22 mouse cellular contexts compared by ENCODE assay signal in the genomic region with DNA sequence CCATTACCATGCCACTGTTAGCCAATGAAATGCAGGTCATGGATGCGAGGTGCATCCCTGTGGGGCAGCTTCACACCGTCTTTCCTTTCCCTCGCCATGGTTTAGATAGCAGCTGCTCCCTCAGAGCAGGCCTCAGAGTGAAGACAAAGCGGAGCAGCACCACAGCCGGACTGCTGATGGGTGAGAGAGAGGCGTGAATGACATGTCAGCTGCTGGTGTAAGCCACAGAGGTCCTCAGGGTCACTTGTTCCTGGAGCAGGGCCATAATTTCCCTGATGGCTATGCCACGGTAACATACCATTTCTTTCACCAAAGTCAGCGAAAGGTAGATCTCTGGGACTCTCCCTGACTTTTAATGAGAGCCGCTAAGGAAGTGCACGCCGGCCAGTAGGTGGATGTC. TPM values are rescaled to one million over a fixed set of nuclear protein-coding genes. Genes with fewer than 3 reads are reported as not detected.
A peak's percentile ranks its signal among the peaks of the same experiment; 100 is the strongest.
DNase-seq lines count a peak whose midpoint lies in the region; ATAC-seq lines count a peak whose summit lies in the region.
"Had no signal": no experiment of that assay in that cellular context is flagged by ENCODE, and none has a peak within 500 bp of the region (broad histone marks: within the 10 kb centered on the region; RNA-seq: fewer than 3 reads in every experiment).

No protein-coding gene starts in this region.

- no peaks in the 10 kb centered on the region for H3K9me3 ChIP-seq in hindbrain, embryonic 14.5 days (ENCODE audit: control insufficient read depth, low read length)
- no peaks in the 10 kb centered on the region for H3K9me3 ChIP-seq in forebrain, embryonic 16.5 days (ENCODE audit: control insufficient read depth, low read length)
- H3K9me3 ChIP-seq: forebrain, embryonic 10.5 days; limb, embryonic 13.5 days; liver, embryonic 12.5 days; midbrain, embryonic 10.5 days had no signal

- no peak overlapping the region for H3K4me2 ChIP-seq in hindbrain, embryonic 14.5 days (replicated peaks)
- no peak overlapping the region for H3K4me2 ChIP-seq in forebrain, embryonic 16.5 days (ENCODE audit: low read length)
- H3K4me2 ChIP-seq: limb, embryonic 13.5 days; liver, embryonic 12.5 days had no signal

- ATAC-seq in hindbrain, embryonic 14.5 days (ENCODE audit: low FRiP score), result peak; percentile 34; the same call in 1 of the 2 replicates
- no peak for ATAC-seq in forebrain, embryonic 16.5 days
- no peak for ATAC-seq in erythroid progenitor cell, adult 5-6 weeks (replicated peaks; ENCODE audit: low FRiP score, poor library complexity, severe bottlenecking)
- ATAC-seq: liver, embryonic 12.5 days had no signal

- H3K4me3 ChIP-seq in hindbrain, embryonic 14.5 days (replicated peaks; ENCODE audit: low read length), result no peak overlapping the region
- no peak overlapping the region for H3K4me3 ChIP-seq in forebrain, embryonic 16.5 days (replicated peaks; ENCODE audit: low read length)
- H3K4me3 ChIP-seq: forebrain, embryonic 10.5 days; heart, adult 2 months; layer of hippocampus, adult 2 months; limb, embryonic 13.5 days; liver, embryonic 12.5 days; midbrain, embryonic 10.5 days had no signal

- DNase-seq in left cerebral cortex, postnatal 4 days, result peak; percentile 9
- DNase-seq in left cerebral cortex, postnatal 36 days (ENCODE audit: low spot score in 2 of 2), result no peak
- DNase-seq in embryo, embryonic 10.5 days (ENCODE audit: low spot score), result peak; percentile 18
- peak; percentile 16 for DNase-seq in hindbrain, embryonic 14.5 days (ENCODE audit: low spot score)
- DNase-seq in adrenal gland, postnatal 25 days, result no peak
- DNase-seq: adrenal gland, postnatal 36 days; cerebellum, adult 11 months; cerebellum, adult 9-11 months; gastrocnemius, postnatal 25 days; heart, adult 2 months; heart, postnatal 4 days; kidney, adult 9 months; kidney, postnatal 25 days; lung, adult 18-20 months; lung, postnatal 10 days had no signal

- WGBS in hindbrain, embryonic 14.5 days, result 38% methylated on average over 11 of the region's 11 CpGs
- WGBS in forebrain, embryonic 16.5 days, result 66% methylated on average over 11 of the region's 11 CpGs

- H3K9ac ChIP-seq in hindbrain, embryonic 14.5 days, result no peak overlapping the region
- no peak overlapping the region for H3K9ac ChIP-seq in forebrain, embryonic 16.5 days (replicated peaks; ENCODE audit: low read depth, low read length)
- H3K9ac ChIP-seq: limb, embryonic 13.5 days; liver, embryonic 12.5 days had no signal

- no peak overlapping the region for H3K27ac ChIP-seq in hindbrain, embryonic 14.5 days
- no peak overlapping the region for H3K27ac ChIP-seq in forebrain, embryonic 16.5 days (ENCODE audit: low read length)
- H3K27ac ChIP-seq: forebrain, embryonic 10.5 days; heart, adult 2 months; layer of hippocampus, adult 2 months; limb, embryonic 13.5 days; liver, embryonic 12.5 days; midbrain, embryonic 10.5 days had no signal

- H3K27me3 ChIP-seq in hindbrain, embryonic 14.5 days (ENCODE audit: control insufficient read depth, insufficient read depth, low read length), result no peaks in the 10 kb centered on the region
- no peaks in the 10 kb centered on the region for H3K27me3 ChIP-seq in forebrain, embryonic 16.5 days (replicated peaks; ENCODE audit: control insufficient read depth, insufficient read depth, low read length)
- H3K27me3 ChIP-seq: limb, embryonic 13.5 days; liver, embryonic 12.5 days had no signal

- H3K36me3 ChIP-seq in hindbrain, embryonic 14.5 days (replicated peaks; ENCODE audit: control insufficient read depth, insufficient read depth), result no peaks in the 10 kb centered on the region
- no peaks in the 10 kb centered on the region for H3K36me3 ChIP-seq in forebrain, embryonic 16.5 days (ENCODE audit: control insufficient read depth, insufficient read depth)
- H3K36me3 ChIP-seq: forebrain, embryonic 10.5 days; limb, embryonic 13.5 days; liver, embryonic 12.5 days; midbrain, embryonic 10.5 days had no signal

- intact Hi-C loops in left cerebral cortex, postnatal 4 days (cut with DNase I), result no loop called here
- intact Hi-C loops in left cerebral cortex, postnatal 36 days (cut with DNase I), result no loop called here

- no peaks in the 10 kb centered on the region for H3K4me1 ChIP-seq in hindbrain, embryonic 14.5 days (replicated peaks; ENCODE audit: control insufficient read depth, insufficient read depth, low read length)
- no peaks in the 10 kb centered on the region for H3K4me1 ChIP-seq in forebrain, embryonic 16.5 days (replicated peaks; ENCODE audit: control insufficient read depth, insufficient read depth, low read length)
- H3K4me1 ChIP-seq: limb, embryonic 13.5 days; liver, embryonic 12.5 days had no signal

RNA-seq across cellular contexts. Expression of a gene that starts 35.9 kb away (rescaled TPM):
- total RNA-seq in left cerebral cortex, postnatal 4 days (2021), result 100 to 1,000 TPM; 118 to 129 TPM
- total RNA-seq in left cerebral cortex, postnatal 36 days (2021), result 100 to 1,000 TPM; 138 to 151 TPM
- 131 and 136 TPM in 2 replicates for polyA plus RNA-seq in hindbrain, embryonic 14.5 days (2014; fragmentation: Nextera tagmentation; extraction: Ambion mirVana)
- polyA plus RNA-seq in forebrain, embryonic 16.5 days (2015; fragmentation: Nextera tagmentation; extraction: Ambion mirVana), result 159 and 177 TPM in 2 replicates
- total RNA-seq in erythroid progenitor cell, adult 5-6 weeks (2015; ENCODE audit: low replicate concordance), result 165 and 214 TPM in 2 replicates
- 218 and 225 TPM in 2 replicates for total RNA-seq in erythroid progenitor cell, adult 5-6 weeks (2017; ENCODE audit: low replicate concordance)
- 182 and 190 TPM in 2 replicates for total RNA-seq in adrenal gland, postnatal 25 days (2021)

Comparison
In these comparisons a context has a peak if more than half of its experiments do, and no peak if none do; other contexts are left out.
1. DNase-seq: peak in left cerebral cortex, postnatal 4 days (single experiment), embryo, embryonic 10.5 days (single experiment) and hindbrain, embryonic 14.5 days (single experiment); none in left cerebral cortex, postnatal 36 days (0 of 2) and adrenal gland, postnatal 25 days (single experiment).